Mouse (Mus musculus) left cerebral cortex, adult 9 months (tissue): ENCODE measurements around the gene Skap1.

Source experiments
- DNase-seq, 2 experiments: peaks; one replicate each; pipeline ENCODE4 v3.0.0; 2022; ENCODE audit warnings: low spot score in 2 of 2

Skap1 gene

GRCm38 (mm10) chr11:96463986-96464715 lies at the start of gene Skap1:
Skap1 (plus strand) TSS chr11:96464593.
- DNase-seq = no peak

- no peak for DNase-seq
Observed at GRCm38 (mm10) chr11:96421074-96421473, 43.3 kb upstream of the Skap1 start.

GRCm38 (mm10) chr11:96421517-96422265 lies 42.7 kb upstream of the Skap1 start:
- no peak for DNase-seq

- DNase-seq = no peak
Observed at GRCm38 (mm10) chr11:96425193-96425592, 39.2 kb upstream of the Skap1 start.

- no peak for DNase-seq
Observed at GRCm38 (mm10) chr11:96426191-96426590, 38.2 kb upstream of the Skap1 start.

GRCm38 (mm10) chr11:96426805-96427204 lies 37.6 kb upstream of the Skap1 start:
- no peak for DNase-seq

GRCm38 (mm10) chr11:96429062-96429461 lies 35.3 kb upstream of the Skap1 start:
- no peak for DNase-seq

GRCm38 (mm10) chr11:96429891-96430290 lies 34.5 kb upstream of the Skap1 start:
- DNase-seq = no peak

- DNase-seq = no peak
Observed at GRCm38 (mm10) chr11:96431871-96432270, 32.5 kb upstream of the Skap1 start.

GRCm38 (mm10) chr11:96434888-96435287 lies 29.5 kb upstream of the Skap1 start:
- no peak for DNase-seq

- no peak for DNase-seq
Observed at GRCm38 (mm10) chr11:96436525-96436924, 27.9 kb upstream of the Skap1 start.

- DNase-seq = peak in 1 of 2 experiments; percentile 20
Observed at GRCm38 (mm10) chr11:96438787-96439186, 25.6 kb upstream of the Skap1 start.

GRCm38 (mm10) chr11:96441546-96442185 lies 22.7 kb upstream of the Skap1 start:
- no peak for DNase-seq

GRCm38 (mm10) chr11:96442468-96442867 lies 21.9 kb upstream of the Skap1 start:
- no peak for DNase-seq

GRCm38 (mm10) chr11:96447931-96448330 lies 16.5 kb upstream of the Skap1 start:
- DNase-seq = no peak

GRCm38 (mm10) chr11:96455111-96455510 lies 9.3 kb upstream of the Skap1 start:
- no peak for DNase-seq

- DNase-seq = no peak
Observed at GRCm38 (mm10) chr11:96455699-96456326, 8.6 kb upstream of the Skap1 start.

- DNase-seq = no peak
Observed at GRCm38 (mm10) chr11:96456508-96457305, 7.7 kb upstream of the Skap1 start.

- no peak for DNase-seq
Observed at GRCm38 (mm10) chr11:96461766-96462165, 2.6 kb upstream of the Skap1 start.

- DNase-seq = peak in 1 of 2 experiments; percentile 26
Observed at GRCm38 (mm10) chr11:96462191-96462752, 2.1 kb upstream of the Skap1 start.

GRCm38 (mm10) chr11:96464716-96465060 lies 295 bp downstream of the Skap1 start:
- peak in 1 of 2 experiments; percentile 12 for DNase-seq
